Mouse (Mus musculus) heart, adult 9 months (tissue): ENCODE results near the gene Prelp.

Source experiments
- DNase-seq, 2 experiments: peaks; one replicate each; pipeline ENCODE4 v3.0.0; 2022; ENCODE audit warnings: low spot score in 2 of 2

The Prelp gene

DNA sequence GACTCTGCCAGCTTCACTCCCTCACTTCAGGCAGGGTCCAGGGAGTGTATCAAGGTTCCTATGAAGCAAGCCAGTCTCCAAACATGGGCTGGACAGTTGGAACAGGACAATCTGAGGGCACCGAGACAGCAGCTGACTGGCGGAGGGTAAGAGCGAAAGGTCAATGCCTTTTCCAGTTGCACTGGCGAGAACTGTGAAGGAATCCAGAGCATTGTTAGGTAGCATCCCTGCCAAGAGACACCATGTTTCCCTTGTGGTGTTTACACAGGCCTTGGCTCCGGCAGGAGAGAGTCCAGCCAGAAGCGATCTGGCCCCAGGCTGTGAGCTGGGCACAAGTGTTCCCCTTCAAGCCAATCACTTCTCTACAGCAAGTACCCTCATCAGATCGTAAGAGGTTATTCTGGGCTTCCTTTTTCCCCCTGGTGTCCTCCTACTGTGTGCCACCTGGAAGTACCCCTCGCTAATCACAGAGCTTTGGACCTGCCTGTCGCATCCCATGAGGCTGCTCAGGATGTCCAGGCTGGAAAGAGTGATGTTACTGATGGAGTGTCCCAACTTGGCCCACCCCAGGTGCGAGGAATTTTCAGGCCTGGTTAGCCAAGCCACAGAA, 13.2 kb upstream of the Prelp start:
- DNase-seq: peak; percentile 49 to 65

DNA sequence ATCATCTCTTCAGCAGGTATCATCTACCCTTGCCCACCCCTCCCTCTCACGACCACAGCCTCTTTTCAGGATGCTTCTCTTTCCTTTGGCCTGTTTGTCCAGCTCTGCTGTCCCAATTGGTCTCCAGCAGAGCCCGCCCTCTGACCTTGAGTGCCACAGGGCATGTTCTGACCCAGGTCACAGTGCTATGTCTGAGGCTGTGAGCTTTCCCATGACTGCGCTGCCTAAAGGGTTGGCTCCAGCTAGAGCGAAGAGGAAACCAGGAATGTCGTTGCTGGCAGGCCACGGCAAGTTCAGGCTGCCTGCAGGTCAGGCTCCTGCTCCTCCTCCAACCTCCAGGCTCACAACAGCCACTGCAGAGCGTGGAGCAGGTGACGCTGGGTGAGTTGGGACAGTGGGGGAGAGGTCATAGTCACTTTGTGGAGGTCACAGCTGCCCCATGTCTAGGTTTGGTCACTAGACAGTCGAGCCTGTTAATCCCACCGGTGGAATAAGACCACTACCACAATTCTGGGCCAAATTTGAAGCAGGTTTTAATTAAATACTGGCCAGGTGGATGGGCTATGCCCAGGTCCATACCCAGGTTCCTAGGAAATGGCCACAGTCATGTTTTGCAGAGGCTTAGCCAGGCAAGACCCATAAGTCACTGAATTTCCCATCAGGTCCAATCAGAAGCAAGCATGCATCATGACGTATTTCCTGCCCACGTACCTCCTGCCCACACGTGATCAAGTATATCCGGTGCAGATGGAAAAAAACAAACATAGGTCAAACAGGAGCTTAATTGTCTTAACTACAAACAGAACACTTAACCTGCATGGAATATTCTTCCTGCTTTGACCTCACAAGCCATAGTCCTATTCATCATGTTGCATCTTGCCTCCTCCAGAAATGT, 12.3 kb upstream of the Prelp start:
- no peak for DNase-seq

DNA sequence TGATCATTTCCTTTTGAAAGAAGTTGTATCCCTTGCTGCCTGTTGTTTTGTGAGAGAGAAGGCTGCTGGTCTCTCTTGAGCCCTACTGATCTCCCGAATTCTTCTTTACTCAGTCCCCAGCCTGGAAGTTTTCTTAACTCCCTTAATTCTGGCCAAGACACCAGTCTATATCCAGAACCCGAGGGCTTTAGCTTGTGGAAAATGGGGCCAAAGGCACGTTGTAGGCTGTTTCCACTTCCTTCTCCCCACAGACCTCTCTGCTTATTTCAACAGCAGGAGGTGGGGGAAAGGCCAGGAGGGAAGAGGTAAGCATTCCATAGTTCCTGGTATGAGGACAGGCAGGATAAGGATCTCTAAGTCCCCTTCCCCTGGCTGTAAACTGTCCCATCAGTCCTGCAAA, 8.8 kb upstream of the Prelp start:
- no peak for DNase-seq

DNA sequence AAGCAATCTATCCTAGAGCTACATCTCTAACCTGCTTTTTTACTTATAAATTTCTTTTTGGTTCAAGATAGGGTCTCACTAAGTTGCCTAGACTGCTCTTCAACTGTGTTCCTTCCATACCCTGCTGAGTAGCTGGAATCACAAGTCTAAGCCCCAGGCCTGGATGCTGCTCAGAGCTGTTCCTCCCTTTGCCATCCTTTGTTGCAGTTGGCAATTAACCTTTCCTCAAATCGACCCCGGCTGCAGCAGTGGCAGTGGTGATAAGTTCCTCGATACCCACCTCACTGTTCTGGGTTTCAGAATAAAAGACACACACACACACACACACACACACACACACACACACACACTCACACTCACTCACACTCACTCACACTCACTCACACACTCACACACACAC, 4.0 kb upstream of the Prelp start:
- DNase-seq: no peak

DNA sequence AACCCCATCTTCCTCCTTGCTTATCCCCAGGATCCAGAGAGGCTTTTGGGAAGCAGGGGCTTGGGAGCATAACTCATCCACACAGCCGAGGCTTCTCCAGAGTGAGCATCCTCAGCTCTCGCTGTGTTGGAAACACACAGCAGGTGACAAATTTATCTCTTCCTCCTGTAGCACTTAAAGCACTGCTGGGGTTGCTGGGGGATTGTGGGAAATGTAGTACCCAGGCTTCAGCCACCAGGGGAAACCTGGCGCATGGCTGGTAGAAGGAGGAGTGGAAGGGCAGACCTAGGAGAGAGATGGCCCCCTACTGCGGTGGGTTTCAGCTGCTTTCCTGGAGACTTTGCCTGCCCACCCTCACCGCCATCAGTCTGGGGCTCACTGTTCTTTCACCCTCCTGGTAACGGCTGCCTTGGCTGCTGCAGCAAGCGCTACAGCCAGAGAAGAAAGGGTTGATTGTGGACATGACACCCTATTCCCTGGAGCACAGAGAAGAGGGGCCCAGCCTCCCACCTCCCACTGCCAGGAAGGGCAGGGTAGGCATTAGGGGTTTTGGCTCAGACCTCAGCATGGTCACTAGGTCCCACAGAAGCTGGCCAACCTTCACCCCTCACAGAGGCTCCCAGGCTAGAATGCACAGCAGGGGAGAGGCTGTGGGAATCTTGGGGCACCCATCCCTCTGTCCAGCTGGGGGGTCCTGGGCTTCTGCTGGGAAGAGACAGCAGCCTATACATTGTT, 3.1 kb upstream of the Prelp start:
- DNase-seq: no peak

DNA sequence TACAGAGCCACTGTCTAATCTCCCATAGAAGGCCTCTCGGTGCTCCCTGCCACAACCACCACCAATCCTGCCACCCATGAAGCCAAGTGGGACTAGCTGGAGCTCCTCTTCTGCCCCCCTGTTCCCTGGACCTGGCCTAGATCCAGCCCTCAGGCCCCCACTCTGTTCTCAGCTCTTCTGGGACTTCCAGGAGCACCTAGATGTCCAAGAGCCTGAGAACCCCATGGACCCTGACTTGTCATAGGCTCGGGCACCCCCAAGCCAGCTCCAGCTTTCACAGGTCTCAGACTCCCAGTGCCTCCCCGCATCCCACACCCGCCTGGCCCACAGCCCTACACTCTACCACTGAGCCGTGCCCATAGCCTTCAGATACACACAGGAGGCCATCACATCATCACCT, 1.9 kb upstream of the Prelp start:
- no peak for DNase-seq

DNA sequence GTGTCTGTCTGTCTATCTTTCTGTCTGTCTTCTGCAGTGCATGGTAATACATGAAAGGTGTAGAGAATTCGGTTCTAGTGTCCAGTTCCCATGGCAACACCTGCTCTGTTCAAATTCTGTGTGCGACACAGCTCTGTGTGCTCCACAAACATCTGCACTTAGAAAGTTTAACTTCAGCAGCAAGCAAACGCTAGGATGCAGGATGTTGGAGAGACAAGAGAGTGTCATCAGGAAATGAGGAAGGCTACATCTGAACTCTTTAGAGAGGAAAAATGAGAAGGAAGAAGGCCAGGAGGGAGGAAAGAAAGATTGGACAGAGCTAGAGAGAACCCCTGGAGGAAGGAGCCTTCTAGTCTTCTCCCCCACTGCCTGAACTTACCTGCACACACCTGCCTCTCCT, 338 bp downstream of the Prelp start:
- DNase-seq: no peak

DNA sequence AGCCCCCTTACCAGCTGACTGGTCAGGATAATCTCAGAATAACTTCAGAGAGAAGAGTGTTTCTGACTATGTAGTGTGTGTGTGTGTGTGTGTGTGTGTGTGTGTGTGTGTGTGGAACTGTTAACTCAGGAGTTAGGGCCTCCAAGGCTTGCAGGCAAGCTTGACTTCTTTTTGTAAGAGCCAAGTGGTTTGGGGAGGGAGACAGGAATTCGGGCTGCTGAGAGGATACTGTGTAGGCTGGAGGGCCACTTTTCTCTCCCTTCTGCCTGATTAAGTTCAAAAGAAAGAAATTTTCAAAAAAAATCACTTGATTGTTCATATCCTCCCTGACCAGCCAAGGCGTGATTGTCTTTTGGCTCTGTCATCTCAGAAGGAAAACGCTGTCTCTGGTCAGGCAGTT, 813 bp downstream of the Prelp start:
- DNase-seq: no peak

DNA sequence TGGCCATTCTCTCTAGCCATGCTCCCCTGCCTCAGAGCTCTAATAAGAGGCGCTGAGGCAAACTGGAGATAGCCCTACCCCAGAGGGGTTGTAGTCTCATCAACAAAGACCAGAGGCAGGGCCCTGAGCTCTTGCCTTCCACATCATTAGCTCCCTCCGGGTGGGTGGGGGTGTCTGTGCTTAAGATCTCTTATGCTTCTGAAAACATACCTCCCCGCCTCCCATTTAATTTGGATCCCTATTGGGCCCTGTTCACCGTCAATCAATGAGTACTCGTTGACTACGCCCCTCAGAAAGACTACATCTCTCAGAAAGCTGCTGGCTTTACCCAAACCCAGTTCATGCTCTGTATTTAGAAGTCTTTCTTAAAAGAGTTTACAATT, 3.1 kb downstream of the Prelp start:
- DNase-seq: peak; percentile 78 to 84

DNA sequence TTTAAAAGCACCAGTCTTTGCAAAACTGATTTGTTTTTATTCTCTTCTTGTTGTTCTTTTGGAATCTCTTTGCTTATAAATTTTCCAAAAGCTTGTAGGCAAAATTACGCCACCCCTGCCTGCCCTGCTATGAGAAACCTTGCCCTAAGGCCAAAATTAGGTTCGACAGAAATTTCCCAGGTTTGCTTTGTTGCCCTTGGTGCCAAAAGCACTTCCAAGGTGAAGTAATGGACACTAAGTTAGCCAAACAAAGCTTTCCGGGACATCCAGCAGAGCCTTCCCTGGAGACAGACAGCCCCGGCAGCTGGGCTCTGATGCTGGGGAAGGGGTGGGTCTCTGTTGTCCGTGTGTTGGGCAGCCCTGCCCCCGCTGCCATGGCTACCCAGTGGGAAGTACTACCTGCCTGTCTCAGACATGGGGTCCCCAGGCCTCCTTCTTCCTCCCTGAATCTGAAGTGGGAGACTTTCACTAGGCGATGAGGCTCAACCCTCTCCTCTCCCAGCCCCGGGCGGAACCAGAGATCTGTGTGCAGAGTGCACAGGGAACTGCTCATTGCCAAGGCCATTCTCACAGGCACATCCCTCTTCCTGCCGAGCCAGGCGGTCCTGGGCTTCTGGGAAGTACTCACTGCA, 3.6 kb downstream of the Prelp start:
- DNase-seq: peak; percentile 80 to 88

DNA sequence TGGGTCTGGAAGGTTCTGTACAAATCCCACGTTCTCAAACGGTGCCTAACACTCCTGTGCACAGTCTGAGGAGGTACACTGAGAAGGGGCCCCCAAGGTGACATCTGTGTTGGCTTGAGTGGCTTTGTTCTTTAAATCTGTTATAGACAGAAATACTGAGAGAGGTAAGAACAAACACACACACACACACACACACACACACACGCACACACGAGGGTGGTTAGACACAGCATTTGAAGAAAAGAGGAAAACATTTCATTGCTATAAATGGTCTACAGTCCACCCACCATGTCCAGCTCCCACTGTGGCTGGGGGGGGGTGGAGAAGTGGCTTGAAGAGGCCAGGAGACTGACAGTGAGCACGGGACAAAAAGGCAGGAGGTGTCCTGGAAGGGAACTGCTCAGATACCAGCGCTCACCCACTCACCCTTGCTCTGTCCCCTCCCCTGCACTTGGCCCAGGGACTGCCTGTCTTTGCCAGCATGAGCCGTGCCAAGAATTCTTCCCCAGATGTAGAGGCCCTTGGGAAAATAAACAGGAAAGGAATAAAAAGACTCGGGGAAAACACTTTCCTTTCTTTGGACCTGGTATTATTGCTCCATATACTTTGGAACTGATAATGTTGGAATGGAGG, 5.4 kb downstream of the Prelp start:
- DNase-seq: peak; percentile 87 to 90

DNA sequence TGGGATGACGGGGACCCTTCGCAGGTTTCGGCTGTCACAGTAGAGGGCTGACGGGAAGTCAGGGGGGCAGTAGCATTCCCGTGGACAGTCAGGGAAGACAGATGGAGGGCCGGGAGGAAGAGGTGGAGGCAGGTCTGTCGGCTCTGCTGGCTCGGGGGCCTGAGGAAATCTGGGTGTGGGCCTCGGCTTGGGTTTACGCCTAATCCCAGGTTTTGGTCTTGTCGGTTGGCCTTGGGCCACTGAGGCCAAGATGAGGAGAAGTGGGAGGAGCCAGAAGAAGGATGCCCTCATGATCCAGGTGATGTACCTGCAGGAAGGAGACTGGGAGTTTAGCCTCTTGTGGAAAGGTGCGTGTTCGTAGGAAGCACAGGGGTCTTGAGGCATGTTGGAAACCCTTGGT, 6.1 kb downstream of the Prelp start:
- no peak for DNase-seq

DNA sequence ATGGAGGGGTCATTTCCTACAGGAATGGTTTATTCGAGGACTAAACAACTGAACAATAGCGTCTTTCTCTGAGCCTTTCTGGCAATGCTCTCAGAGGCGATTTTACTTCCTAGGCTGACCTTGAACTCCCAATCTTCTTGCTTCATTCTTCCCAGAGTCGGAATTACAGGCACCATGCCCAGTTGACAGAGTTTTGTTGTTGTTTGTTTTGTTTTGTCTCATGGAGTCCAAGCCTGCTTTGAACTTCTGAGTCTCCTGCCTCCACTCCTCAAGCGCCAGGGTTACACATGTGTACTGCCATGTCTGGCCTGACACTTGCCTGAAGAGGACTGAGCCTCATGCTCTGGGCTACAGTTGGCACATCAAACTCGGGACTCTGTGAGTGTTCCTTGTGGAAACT, 8.2 kb downstream of the Prelp start:
- no peak for DNase-seq

DNA sequence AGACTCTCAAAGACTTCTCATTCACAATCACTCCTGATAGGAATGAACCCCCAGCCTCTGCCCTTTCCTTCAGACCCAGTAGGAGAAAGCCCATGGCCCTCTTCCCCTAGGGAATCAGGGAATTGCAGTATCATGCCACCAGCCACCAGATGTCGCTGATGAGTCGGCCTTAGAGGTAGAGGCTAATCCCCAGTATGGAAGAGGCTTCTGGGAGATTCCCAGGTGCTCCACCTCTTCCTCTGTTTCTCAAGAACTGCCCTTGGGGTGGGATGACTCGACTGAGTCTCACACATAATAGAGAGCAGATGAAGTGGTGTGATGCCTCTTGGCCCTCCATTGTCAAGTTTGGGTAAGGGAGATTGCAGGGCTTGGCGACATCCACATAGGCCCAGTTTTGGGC, 9.8 kb downstream of the Prelp start:
- peak; percentile 41 to 67 for DNase-seq

DNA sequence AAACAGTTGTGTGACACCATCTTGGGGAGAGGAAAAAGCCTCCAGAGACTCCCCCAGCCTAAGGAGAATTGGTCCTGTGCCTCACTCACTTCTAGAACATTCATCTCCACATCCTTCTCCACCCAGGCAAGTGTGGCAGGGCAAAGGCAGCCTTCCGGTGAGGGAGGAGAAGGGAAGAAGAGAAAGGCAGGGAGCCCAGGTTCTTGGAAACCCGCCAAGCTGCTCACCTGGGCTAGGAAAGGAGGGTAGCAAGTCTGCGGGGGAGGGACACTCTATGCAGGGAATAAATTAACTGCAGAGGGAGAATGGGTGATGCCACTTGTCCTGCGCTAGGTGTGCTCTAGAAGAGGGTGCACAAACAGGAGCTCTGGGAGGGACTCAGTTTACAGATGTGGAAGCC, 10.2 kb downstream of the Prelp start:
- no peak for DNase-seq

DNA sequence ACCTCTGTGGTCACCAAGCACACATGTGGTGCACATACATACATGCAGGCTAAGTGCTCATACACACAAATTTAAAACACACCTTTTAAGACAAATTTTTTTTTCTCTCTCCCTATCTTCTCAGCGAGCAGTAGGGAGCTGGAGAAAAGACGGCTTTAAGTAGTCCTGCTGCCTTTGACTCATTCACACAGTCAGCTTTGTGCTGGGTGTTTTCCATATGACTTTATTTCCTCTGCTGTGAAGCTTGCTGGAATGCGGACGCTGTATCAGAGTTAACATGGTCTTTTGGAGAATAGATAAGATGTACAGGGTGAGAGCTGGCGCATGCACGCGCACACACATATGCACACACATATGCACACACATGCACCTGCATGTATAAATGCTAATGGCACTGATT, 11.1 kb downstream of the Prelp start:
- no peak for DNase-seq

DNA sequence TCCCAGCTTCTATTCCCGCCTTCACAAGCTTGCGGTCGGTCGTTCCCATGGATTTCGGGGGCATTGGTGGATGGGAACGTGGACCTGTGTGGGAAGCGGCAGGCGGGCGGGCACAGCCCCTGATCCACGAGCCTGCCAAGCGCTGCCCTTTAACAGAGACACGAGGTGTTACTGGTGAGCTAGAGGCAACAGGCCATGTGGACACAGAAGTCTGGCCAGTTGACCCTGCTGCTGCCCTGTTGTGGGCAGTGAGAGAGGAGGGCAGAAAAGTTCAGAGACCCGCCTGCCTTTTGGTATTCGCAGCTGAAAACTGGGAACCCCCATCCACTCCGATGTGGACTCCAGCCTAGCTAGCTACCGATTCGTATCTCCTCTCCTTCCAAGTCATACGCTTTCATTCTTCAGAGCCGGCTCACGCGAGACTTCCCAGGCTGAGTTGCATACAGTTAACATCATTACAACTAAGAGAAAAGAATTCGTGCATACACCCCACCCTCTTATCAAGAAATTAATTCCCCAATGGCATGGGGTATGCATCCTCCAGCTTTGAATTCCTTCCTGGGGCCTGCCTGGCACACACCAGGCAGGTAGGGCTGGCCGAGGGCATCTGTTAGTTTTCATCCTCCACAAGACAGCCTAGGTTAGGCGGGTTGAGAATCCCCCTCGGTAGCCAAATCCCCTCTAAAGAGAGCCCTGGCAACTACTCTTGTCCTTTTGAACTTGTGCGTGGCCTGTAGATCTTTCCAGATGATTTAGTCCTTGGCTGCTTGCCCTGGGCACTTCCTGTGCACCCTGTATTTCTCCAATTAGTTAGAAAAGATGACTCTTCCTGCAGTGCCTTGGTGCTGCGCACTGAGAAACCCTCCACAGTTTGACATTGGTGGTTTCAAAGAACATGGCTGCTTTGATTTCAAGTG, 12.3 kb downstream of the Prelp start:
- peak; percentile 50 to 65 for DNase-seq

DNA sequence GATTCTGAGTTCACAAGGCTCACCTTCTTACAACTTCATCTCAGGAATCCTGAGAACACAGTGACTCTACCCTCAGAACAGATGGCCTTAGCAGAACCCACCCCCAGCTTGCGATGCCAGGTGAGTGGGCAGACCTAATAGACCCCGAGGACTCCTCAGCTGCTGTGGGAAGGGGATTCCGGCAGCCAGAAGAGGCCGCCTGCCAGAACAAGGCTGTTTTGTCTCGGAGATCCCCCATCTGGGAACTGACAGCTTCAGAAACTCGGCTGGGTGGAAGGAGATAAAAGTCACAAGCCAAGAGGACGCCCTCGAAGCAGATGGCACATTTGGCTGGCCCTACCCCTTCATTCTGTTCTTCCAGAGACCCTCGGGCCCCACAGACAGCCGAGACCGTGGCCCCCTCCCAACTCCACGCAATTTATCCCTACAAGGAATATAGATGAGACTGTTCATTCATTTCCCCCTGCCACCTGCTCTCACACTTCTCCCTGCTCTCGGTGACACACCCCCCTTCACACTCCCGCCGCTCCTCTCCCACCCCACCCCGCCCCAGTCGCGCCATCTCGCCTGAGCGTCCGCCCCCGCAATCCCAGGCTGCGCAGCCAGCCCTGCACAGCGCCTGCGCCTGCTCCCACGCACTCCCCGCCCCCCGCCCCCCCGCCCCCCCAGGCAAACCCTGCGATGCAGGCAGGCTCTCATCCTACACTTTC, 13.1 kb downstream of the Prelp start, which contains the start of gene Optc:
Optc (minus strand) TSS at position 51 of the 710 bp plus-strand sequence.
- DNase-seq: no peak

DNA sequence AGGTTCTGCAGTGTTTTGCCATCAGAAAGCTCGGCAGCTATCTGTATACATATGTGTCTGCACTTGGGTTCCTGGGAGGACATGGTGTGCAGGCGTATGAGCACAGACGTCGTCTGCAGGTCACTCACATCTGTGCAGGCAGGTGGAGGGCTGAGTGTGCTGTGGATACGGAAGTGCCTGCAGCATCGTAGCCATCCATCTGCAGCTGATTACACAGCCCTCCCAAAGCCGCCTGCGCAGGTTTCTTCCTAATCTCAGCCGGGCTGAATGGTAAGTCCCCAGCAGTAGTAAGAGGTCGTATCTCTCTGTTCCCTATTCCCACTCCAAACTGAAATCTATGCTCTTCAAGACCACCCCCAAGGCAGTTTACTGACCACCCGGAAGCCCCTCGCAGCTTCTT, 14.8 kb downstream of the Prelp start:
- DNase-seq: no peak

DNA sequence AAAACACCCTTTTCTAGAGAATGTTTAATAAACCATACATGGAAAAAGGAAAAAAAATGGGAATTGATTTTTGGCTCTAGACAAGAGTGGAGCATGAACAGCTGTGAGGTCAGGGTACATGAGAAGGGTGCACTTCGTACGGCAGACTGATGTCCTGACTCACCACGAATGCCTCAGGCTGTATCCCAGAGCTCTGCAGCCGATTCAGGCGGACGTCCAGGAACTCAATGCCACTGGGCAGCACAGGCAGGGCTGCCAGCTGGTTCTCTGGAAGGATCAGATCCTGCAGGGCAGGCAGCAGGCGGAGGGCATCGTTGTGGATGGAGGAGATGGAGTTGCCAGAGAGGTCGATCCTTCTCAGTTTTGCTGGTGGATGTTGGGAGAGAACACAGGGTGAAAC, 20.4 kb downstream of the Prelp start:
- no peak for DNase-seq
